11 mouse cellular contexts compared by ENCODE assay signal in the genomic region with DNA sequence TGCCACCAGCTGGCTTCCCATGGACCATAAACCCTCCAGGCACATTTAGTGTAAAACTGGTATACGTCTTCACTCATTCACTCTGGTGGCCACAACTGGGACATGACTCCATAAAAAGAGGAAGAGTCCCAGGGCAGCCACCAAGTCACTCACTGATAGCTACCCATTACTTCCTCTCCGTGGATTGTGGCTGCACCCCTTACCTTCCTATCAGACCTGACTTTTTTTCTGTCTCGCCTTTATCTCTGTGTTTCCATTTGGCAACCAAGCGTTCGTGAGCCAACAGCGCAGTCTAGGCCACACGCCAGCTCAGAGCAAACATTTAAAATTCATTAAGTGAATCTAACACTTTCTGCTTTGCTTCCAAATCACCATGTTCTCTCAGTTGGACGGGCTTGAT. TPM values are rescaled to one million over a fixed set of nuclear protein-coding genes. Genes with fewer than 3 reads are reported as not detected.
DNase-seq lines count a peak whose midpoint lies in the region; ATAC-seq and TF ChIP-seq lines count a peak whose summit lies in the region.
"Had no signal": no experiment of that assay in that cellular context is flagged by ENCODE, and none has a peak within 500 bp of the region (broad histone marks: within the 10 kb centered on the region; RNA-seq: fewer than 3 reads in every experiment).

No protein-coding gene starts in this region.

- H3K4me3 ChIP-seq in lung, adult 2 months (replicated peaks; ENCODE audit: extremely low read depth, low read depth, low read length): no peak overlapping the region
- H3K4me3 ChIP-seq in liver, embryonic 15.5 days (replicated peaks): no peak overlapping the region
- H3K4me3 ChIP-seq: gastrocnemius, adult 2 months had no signal

- TF ChIP-seq CTCF in lung, adult 2 months (IDR thresholded peaks at IDR 0.05; ENCODE audit: insufficient read depth, low read length): no peak

- DNase-seq in lung, adult 18-20 months: peak; percentile 24 to 38
- no peak for DNase-seq in lung, adult 2 months
- peak; percentile 14 for DNase-seq in right cerebral cortex, postnatal 25 days
- DNase-seq in kidney, postnatal 36 days: no peak
- no peak for DNase-seq in cerebellum, adult 9-11 months
- DNase-seq in urinary bladder, postnatal 25 days (ENCODE audit: low spot score): no peak
- DNase-seq: cerebellum, adult 18-20 months; gastrocnemius, adult 2 months had no signal

- no peaks in the 10 kb centered on the region for H3K9me3 ChIP-seq in liver, embryonic 15.5 days (replicated peaks)

- 57% methylated on average over 8 of the region's 8 CpGs for WGBS in lung, adult 2 months
- WGBS in liver, embryonic 15.5 days (ENCODE audit: insufficient replicate concordance): 12% methylated on average over 8 of the region's 8 CpGs

- peak; percentile 97 for ATAC-seq in granulocyte monocyte progenitor cell, adult 5-6 weeks (replicated peaks; ENCODE audit: poor library complexity, severe bottlenecking)
- 0 out of 2 replicates have a peak, but pooled peaks have one; percentile 12 for ATAC-seq in liver, embryonic 15.5 days (ENCODE audit: insufficient read depth)
- ATAC-seq: midbrain, embryonic 16.5 days had no signal

- H3K4me2 ChIP-seq in liver, embryonic 15.5 days: no peak overlapping the region

- no peaks in the 10 kb centered on the region for H3K36me3 ChIP-seq in liver, embryonic 15.5 days (replicated peaks)

- no peaks in the 10 kb centered on the region for H3K27me3 ChIP-seq in liver, embryonic 15.5 days

- no peak overlapping the region for H3K9ac ChIP-seq in liver, embryonic 15.5 days

- H3K4me1 ChIP-seq in lung, adult 2 months (ENCODE audit: control insufficient read depth, insufficient read depth, low read length): peaks cover 2% of the 10 kb centered on the region; the same call in 1 of the 2 replicates
- peaks cover 19% of the 10 kb centered on the region; the same call in 1 of the 2 replicates for H3K4me1 ChIP-seq in liver, embryonic 15.5 days (replicated peaks)

- no peak overlapping the region for H3K27ac ChIP-seq in liver, embryonic 15.5 days (replicated peaks)
- H3K27ac ChIP-seq: gastrocnemius, adult 2 months had no signal

- no peak for TF ChIP-seq POLR2A in lung, adult 2 months (IDR thresholded peaks at IDR 0.05; ENCODE audit: borderline replicate concordance, extremely low read depth, low read depth, low read length)

RNA-seq across cellular contexts. Expression of a gene that starts 53.9 kb away (rescaled TPM):
- polyA plus RNA-seq in lung, adult 2 months (2012; rRNA removed): 29.0 and 45.2 TPM in 2 replicates
- 2.2 and 4.3 TPM in 2 replicates for total RNA-seq in granulocyte monocyte progenitor cell, adult 5-6 weeks (2014; fragmentation: Nextera tagmentation)
- total RNA-seq in granulocyte monocyte progenitor cell, adult 5-6 weeks (2017): 1.9 and 2.0 TPM in 2 replicates
- polyA plus RNA-seq in liver, embryonic 15.5 days (2015; fragmentation: Nextera tagmentation; extraction: Ambion mirVana): 12.1 and 13.6 TPM in 2 replicates

Comparison
In these comparisons a context has a peak if more than half of its experiments do, and no peak if none do; other contexts are left out.
1. DNase-seq: peak in lung, adult 18-20 months (2 of 2) and right cerebral cortex, postnatal 25 days (single experiment); none in lung, adult 2 months (single experiment), kidney, postnatal 36 days (0 of 2), cerebellum, adult 9-11 months (single experiment) and urinary bladder, postnatal 25 days (single experiment).